Mouse (Mus musculus) hindlimb bud, embryonic 11.5 days (tissue): ENCODE data around the gene Ptprf.

Experiments used
- DNase-seq: peaks from one replicate; pipeline ENCODE4 v3.0.0-alpha.2; 2012; ENCODE audit warnings: low read depth, low spot score; ENCODE audit errors: extremely low spot score

Ptprf gene

DNA sequence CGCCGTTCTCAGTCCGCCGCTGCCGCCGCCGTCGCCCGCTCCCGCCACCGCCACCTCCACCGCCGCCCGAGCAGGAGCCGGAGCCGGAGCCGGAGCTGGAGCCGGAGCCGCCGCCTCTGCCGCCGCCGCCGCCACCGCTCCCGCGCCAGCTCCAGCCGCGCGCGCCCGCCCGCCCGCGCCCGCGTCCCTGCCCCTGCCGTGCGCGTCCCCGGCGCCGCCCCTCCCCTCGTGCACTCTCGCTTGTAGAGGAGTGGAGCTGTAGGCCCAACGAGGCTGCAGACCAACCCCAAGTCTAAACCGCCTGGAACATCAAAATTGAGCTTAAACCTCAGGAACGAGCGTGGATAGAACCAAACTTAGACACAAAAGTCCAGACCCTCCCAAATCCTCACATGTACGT lies at the start of gene Ptprf:
Gene Ptprf, minus strand, starts transcription at position 175 of the 400 bp plus-strand sequence.
- no peak for DNase-seq

DNA sequence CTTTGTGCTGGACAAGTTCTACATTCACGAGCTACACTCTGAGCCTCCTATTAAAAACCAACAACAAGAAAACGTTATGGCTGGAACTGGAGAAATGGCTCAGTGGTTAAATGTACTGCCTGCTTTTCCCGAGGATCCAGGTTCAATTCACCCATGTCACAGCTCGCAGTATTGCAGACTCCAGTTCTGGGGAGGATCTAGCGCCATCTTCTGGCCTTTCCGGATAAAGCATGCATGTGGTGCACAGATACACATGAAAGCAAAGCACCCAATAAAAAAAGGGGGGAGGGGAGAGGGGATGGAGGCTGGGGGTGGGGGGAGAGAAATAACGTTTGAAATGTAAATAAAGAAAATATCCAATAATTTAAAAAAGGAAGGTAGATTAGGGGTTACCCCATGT lies 45.5 kb upstream of the Ptprf start:
- DNase-seq: peak; percentile 10

DNA sequence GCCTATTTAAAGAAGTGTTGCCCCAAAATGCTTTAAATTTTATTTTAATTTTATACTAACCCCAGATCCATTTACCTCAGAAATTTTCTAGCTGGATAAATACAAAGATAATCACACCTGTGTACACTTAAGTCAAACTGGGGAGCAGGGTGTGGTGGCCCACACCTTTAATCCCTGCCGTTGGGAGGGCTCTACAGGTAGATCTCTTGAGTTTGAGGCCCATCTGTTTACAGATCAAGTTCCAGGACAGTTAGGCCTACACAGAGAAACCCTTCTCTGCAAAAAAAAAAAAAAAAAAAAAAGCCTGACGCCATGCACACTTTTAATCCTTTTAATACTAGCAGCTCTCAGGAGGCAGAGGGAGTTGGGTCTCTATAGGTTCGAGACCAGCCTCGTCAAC lies 44.8 kb upstream of the Ptprf start:
- no peak for DNase-seq

DNA sequence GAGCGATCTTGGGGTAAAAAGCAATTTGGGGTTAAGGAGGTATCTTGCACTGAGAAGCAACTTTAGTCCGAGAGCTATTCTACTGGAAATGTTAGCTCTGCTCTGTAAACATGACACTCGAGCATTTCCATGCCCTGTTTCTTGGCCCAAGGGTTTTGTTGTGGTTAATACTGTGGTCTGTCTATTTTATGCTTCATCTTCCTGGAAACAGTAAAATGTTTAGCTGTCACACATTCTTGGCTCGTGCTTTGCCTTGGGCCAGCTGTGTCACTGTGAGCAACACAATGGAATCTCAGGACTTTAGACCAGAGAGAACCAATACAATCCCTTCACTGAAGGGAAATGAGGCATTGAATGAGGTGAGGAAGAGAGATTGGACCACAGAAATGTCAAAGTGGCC lies 40.6 kb upstream of the Ptprf start:
- DNase-seq: no peak

DNA sequence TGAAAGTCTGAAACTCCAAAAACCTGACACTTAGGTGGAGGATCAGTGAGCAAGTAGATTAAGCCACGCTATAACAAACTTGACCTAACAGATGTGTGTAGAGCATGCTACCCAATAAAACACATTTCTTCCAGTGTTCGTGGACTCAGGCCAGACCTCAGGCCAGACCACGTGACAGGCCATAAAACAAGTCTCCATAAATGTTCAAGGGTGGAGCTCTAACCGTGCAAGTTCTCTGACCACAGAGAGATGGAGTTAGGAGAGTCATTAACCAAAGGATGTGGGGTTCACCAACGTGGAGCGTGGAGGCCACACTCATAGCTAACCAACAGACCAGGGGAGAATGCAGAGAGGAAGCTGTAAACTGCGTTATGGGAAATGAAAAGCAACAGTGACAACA lies 35.3 kb upstream of the Ptprf start:
- peak; percentile 50 for DNase-seq

DNA sequence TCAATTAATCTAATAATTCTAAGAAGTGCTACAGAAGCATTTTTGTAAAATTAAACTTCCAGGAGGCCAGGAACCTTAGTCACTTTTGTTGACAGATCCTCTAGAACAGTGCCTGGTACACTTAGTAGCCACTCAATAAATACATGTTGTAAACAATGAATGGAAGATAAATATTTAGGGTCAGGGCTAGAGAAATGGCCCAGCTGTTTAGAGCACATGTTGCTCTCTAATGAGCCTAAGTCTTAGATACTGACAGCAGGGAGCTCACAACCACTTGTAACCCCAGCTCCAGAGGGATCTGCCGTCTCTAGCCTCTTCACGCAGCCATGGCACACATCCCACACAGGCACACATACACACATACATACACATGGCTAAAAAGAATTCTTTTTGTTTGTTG lies 29.4 kb upstream of the Ptprf start:
- DNase-seq: no peak

DNA sequence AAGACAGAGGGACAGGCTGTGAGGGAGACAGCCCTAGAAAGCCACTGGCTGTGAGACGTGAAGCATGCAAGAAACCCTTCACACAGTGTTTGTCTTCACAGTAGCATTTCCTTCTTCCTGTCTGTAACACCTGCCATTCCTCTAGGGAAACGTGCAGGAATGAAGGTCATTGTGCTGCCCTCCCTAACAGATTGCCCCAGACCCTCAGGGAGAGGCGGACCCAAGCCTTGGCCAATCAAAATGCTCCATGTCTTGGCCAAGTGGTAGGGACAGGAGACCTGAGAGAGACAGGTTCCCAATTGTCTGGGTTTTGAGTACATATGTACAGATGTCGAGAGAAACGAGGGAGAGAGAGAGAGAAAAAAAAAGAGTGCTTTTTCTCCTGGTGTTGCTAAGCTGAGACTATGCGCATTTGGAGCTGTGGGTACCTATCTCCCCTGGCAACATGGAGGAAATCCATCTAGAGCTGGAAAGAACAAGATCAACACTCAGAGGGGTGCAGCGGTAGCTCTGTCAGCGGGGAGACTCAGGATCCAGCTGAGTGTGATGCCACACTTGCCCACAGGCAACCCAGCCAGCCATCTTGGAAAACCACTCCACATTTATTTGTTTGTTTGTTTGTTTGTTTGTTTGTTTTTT lies 28.6 kb upstream of the Ptprf start:
- DNase-seq: no peak

DNA sequence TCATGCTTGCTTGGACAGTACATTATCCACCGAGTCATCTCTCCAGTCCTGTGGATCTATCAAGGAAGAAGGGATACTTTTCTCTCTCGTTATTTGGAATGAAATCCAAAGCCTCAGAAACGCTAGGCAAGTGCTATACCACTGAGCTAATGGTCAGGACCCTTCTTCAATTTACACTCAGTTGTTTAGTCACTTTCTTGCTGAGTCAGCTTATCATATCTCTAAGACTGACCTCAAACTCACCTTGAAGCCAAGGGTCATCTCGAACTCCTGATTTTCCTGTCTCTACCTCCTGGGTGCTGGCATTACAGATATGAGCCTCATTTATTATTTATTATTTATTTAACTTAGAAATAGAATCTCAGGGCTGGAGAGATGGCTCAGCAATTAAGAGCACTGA lies 25.5 kb upstream of the Ptprf start:
- no peak for DNase-seq

DNA sequence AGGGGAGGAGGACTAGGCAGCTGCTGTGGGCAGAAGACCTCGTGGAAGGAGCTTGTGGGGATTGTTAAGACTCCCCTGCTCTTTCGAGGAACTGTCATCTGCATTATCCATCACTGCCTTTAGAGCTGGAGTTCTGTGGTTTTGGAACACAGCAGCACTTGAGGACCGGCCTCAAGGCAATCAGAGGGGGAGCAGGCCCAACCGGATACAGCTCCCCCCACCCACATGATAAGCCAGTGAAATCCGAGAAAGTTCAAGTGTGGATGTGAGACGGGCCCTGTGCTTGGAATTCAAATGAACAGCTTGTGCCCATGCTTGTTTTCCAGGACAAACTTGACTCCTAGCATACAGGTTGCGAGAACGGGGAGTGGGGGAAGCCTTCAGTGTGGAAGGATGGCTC lies 24.1 kb upstream of the Ptprf start:
- DNase-seq: no peak

DNA sequence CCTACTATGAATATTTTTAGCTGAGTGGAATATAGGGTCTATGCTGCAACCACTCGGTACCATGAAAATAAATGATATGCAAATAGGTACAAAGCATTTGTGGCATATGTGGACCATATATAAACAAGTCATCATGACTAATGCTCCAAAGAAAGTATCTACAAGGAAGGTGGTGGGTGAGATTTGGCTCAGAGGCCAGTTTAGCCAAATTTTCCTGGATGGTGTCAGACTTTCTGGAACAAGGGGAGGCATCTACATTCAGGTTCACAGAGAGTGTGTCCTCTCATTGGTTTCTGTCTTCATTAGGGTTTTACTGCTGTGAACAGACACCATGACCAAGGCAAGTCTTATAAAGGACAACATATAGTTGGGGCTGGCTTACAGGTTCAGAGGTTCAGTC lies 19.3 kb upstream of the Ptprf start:
- no peak for DNase-seq

DNA sequence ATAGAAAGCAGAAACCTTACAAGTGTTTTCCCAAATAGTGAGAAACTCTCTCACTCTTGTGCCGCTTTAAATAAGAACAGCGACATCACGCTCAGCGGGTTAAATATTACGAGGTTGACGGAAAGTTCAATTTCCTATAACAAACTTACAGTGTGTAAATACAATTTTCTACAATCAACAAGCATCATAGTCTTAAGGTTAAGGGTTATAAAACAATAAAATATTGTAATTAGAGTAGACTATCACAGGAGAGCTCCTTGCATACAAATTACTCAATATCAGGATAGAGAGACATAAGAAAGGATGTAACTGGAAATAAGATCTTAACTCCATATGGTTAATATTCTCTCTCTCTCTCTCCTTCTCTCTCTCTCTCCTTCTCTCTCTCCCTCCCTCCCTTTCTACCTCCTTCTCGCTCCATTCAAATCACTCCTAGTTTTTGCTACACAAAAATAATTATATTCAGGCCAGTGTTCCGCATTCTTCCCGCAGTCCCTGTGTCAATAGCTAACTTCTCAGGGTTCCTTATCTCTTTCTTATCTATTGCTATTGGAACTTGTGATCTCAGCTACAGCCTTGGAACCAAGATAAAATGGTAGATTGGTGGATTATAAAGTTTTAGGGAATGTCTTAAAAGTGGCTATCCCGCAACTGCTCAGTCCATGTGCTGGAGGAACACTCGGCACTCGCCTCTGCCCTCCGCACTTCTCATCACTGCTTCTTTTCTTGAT lies 16.5 kb upstream of the Ptprf start:
- DNase-seq: no peak

DNA sequence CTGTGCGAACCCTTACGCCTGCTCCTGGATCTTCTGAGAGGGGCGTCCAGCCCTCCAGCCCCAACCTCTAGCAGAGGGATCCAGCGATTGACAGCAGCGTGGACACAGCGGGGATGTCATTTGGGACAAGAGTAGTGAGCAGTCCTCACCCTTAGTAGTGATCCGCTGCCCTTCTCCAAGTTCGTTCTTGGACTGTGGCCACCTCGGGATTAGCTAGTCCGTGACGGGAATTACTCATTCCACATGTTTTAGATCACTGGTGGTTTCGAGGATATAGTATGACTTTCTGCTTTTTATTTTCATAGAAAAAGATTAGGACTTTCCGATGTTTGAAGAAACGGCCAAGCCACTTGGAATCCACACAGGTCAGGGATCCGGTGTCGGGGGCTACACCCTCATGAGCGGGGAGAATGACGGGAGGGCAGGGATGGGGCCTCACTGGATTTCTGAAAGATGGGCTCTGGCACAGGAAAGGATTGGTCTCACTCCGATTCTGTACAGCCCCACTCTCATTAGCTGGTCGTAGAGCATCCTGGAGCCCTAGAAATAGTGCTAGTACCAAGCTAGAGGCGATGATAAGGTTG lies 15.0 kb upstream of the Ptprf start:
- DNase-seq: no peak

DNA sequence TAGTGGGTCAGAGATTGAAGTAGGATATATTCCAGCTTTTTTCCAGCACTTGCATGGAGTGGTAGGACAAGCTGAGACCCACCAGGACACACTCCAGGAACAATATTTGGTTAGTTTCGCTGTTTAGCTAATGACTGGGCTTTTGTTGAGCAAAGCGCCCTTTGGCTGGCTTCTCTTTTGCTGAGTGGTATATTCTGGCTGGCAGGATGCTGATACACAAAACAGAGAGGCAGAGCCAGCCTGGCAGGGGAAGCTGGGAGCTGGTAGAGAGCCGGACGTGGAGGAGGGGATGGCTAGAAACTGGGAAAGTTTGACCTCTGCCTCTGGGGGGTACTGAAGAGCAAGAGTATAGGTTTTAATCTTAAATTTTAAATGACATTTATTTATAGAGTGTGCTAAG lies 13.8 kb upstream of the Ptprf start:
- DNase-seq: no peak

DNA sequence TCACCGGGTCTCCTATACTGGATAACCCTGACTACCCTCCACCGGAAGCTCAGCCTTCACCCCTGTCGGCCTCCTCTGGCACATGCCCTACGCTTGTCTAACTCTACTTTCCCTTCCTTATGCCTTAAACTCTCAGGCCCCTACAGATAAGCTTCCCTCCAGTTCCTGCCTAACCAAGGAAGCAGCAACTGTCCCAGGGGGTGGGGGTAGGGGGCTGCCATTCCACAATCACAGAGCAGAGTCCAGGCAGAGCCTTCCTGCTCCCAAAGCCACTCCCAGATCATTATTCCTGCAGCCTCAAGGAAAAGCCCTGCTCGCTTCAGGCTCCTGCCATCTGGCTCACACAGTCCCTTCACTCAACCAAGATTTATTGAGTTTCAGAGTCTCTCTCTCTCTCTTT lies 6.6 kb upstream of the Ptprf start:
- no peak for DNase-seq

DNA sequence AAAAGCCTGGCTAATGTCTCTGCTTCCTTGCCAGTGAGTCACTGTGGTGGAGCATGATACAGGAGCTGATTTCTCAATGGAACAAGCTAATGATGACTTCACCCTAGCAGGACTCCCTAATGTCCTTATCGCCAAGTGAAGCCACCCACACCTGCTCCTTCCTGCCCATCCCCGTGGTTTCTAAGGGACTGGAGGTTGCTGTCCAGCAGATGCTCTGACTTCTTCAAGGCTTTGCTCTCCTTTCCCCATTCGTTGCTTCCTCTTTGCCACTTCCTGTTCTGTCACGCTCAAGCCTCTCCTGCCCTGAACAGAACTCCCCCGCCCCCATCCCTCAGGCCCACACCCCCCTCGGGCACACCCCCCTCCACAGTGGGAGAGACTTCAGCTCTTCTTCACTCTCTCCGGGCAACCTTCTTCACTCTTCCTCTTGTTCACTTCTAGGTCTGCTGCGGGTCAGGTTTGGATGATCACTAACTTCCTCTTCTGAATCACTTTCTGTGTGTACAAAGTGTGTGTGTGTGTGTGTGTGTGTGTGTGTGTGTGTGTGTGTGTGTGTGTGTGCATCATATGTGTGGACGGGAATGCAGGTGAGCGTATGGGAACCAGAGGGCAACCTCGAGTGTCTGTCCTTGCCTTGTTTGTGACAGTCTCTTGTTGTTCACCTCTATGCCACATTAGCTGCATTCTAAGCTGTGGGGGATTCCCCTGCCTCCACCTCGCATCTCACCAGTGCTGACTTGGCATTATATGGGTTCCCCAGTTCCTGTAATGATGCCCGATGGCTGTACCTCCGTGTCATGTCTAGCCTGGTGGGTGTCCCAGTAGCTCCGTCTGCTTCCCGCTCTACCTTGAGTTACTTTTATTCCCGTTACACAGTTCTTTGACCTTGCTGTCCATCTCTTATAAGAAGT lies 4.7 kb upstream of the Ptprf start:
- no peak for DNase-seq

DNA sequence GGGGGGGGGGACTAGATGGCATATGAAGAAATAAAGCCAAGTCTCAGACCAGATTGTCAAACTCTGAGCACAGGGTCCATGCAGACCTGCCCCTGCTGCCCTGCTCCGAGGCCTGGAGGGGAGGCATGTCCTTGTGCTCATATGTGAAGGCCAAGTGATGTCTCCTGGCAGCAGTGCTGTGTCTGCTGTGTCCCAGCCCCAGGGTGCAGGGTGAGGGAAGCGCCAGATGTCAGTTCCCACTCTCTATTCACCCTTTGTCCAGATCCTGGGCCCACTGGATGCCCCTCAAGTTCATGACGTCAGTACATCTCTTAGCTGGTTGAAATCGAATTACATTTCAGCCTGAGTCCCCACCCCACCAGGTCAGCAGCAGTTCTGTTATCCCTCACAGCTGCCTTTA lies 3.6 kb upstream of the Ptprf start:
- DNase-seq: no peak

DNA sequence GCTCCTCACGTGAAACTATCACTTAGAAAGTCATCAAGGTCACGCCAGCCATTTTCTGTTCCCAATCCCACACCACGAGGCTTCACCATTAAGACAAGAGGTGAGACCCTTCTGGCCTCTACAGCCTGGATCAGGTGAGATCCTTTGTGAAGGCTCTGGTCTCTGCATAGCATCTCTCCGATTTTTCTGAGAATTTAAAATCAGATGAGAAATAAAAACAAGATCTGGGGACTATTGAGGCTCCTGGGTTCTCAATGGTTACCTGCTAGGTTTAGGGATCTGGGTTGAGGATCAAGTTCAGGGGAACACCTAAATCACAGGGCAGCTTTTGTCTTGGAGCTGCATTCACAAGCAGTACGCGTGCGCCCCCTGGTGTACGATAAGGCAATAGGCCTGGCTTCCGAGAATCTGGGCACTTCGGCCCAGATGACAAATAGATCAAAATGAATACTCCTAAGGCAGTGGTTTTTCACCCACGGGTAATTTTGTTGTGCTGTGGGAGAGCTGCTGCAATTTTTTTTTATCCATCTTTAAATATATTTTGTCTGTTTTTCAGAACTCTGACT lies 1.6 kb upstream of the Ptprf start:
- DNase-seq: no peak

DNA sequence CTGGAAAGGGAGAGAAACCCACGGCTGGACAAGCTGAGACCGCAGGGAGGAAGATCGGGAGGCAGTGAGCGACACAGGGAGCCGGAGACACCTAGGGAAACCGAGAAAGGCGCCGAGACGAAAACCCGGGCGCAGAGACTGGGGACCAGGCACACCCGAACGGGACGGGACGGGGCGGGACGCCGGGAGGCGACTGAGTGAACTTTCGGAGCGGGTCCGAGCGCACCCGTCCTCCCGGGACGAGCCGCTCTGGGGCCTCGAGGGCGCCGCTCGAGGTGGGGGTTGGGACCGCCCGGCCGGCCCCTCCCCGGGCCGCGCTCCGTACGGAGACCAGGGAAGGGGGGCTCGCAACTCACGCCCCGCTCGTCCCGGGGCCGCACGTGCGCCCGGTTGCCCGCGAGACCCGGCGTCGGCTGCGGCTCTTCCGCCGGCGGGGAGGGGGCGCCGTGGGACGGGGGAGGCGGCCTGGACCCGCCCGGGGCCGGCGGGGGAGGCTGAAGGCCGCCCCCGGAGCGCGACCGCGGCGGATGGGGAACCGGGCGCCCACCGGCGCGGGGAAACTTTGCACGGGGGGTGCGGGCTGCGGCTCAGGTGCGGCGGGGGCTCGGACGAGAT lies 682 bp downstream of the Ptprf start:
- no peak for DNase-seq

DNA sequence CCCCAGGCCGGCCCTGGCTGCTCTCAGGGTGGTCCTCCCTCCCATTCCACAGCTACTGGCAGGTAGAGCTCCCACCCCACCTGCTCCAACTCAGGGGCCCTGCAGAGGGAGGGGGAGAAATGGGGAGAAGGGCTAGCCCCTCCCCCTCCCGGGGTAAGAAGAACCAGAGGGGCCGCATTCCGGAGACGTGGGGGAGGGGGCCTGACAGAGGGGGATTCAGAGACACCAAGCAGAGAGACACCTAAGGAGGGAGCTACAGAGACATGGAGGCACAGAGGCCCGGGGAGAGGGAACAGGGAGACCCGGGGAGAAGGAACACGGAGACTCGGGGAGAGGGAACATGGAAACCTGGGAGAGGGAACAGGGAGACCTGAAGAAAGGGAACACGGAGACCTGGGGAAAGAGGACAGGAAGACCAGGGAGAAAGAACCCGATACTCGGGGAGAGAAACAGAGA lies 1.2 kb downstream of the Ptprf start:
- DNase-seq: no peak

DNA sequence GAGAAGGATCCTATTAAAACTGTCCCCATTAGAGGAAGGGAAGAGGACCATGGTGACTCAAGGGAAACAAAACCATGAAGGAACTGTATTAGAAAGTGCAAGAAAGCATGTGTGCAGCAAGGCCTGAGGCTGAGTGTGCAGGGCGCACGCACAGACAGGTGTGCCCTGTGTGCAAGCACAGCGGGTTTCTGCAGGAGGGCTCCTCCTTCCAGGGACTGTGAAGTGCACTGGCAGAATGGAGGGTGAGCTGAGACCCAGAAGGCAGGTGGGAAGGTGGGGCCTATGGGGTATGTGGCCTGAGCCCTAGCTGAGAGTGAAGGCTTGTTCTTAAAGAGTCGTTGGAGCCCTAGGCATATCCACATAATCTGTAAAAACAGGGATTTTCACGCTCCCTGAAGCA lies 1.9 kb downstream of the Ptprf start:
- DNase-seq: no peak

DNA sequence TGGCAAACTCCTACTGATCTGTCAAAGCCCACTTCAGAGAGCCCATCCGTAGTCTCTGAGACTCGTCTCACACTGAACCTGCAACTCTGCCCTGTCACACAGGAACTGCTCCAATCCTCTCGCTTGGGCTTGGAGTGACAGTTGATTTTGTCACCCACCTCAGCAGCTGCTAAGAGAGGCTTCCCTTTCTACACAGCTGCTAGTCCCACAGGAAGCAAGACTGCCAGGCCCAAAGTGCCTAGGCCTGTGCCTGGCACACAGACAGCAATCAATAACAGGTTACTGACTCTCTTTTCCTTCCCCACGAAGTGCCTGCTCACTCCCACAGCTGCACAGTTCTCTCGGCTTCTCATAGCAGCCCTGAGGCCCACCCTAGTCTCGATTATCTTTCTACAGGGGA lies 2.7 kb downstream of the Ptprf start:
- no peak for DNase-seq
